Mouse (Mus musculus): Measurements from ENCODE around the gene Rab35.

The Rab35 gene

DNA sequence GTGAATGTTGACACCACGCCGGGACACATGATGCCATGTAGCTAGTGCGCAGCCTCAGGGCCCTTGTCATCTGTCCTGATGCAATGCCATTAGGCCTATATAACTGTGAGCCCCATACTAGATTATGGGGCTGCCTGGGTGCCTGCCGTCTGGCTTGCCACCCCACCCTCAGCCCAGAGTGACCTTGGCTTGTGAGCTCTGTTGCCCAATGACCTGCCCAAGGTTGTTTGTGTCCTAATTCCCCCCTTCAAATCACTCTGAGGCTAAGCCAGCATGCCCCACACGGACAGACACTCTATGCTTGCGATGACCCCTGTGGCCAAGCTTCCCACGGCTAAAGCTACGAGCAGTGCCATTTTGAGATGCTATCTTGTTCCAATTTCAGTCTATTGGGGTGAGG, 18.0 kb downstream of the Rab35 start:
- no peak for DNase-seq (ENCODE audit: low spot score in 2 of 2)

DNA sequence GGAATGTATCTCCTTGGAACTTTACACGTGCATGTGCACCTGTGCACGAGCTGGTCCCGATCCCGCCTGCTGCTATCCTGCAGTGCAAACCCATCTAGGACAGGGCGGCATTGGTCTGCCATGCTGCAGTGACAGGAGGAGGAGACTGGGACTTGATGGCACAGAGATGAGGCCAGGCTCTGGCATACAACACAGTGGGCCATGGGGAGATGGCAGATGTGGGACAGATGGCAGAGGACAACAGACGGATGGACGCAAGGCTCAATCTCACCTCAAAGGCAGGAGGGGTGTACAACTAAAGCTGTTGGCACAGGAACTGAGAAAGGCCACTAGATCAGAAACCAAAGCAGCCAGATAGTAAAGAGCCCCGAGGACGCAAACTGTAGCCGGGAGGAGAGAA, 19.2 kb downstream of the Rab35 start:
- no peak for DNase-seq (ENCODE audit: low spot score in 2 of 2)

DNA sequence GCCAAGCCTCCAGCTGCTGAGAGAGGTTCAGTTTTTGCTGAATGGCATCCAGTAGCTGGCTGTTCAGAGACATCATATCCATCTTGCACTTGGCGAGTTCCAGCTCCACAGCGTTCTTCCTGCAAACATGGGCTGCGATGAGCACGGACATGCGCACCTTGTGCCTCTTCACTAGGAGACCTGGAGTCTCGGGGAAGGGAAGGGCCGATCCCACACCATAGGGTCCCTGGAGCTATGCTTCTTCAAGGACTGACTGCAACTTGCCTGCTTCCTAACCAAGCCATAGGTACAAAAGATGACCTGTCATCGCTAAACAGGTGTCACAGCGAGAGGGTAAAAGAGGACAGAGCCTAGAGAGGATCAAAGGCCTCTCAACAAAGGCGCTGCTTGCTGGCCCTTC, 20.1 kb downstream of the Rab35 start:
- no peak for DNase-seq (ENCODE audit: low spot score in 2 of 2)

DNA sequence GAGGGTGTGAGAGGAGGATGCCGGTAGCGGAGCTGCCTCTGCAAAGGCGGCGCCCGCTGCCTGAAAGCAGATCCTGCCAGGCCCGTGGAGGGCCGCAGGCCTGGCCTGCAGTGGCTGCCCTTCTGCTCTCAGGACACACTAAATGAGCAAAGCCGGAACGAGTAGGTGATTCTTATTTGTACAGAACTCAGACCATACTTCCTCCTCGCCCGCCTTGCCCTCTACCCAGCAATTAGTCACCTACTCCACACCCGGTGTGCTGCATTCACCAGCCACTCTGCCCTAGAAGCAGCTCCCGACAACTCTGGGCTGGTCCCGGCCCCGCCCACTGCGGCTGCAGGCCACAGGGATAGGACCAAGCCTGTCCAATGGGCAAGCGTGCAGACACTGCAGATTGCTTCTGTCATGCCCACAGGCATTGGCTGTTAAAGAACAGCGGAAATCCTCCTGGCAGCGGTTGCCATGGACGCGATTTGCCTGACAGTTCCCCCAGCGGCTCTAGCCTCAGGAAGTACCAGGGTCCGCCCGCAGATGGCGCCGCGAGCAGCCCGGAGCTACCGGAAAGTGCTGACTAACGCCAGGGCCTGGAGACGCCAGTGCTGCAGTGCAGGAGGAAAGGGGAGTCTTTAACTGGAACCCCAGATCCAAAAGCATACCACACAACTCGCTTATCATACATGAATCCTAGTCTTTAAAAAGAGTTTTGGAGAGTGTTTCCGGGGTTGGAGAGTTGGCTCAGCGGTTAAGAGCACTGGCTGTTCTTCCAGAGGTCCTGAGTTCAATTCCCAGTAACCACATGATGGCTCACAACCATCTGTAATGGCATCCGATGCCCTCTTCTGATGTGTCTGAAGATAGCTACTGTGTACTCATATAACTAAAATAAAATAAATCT, 21.2 kb downstream of the Rab35 start:
- peak; percentile 99 to 100 for DNase-seq (ENCODE audit: low spot score in 2 of 2)

DNA sequence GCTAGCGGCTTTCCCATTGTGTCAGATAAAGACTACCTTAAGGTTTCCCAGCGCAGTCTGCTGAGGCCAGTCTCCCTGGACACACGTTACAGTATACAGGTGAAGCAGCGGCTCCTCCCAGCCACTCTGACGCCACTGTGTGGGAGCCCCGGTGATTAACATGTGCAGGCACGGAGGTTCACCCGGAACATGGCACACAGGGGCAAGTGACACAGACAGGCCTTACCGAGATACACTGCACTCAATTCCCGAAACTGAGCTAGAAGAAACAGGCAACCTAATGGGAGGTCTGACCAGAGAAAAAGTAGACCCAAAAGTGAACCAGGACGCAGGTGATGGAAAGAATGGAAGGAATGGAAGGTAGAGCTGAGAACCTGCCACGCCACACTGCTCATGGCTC, 22.1 kb downstream of the Rab35 start:
- DNase-seq (ENCODE audit: low spot score in 2 of 2), result no peak

DNA sequence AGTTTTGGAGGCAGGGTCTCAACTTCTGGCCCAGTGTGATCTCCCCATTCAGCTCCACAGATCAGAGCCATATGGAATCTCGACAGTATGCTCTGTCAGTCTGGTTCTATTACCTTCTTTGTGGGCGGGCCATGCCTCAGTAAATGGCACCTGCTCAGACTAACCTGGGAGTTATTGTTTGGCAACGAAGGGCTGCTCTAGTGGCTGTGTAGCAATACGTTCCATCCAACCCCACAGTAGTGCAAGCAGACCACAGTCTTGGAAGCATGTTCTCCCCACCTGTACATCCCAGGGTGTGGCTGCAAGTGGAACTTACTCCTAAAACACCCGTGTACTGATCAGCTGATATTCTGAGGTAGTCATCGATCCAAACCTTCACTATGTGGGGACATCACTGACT, 25.0 kb downstream of the Rab35 start:
- DNase-seq (ENCODE audit: low spot score in 2 of 2), result no peak

DNA sequence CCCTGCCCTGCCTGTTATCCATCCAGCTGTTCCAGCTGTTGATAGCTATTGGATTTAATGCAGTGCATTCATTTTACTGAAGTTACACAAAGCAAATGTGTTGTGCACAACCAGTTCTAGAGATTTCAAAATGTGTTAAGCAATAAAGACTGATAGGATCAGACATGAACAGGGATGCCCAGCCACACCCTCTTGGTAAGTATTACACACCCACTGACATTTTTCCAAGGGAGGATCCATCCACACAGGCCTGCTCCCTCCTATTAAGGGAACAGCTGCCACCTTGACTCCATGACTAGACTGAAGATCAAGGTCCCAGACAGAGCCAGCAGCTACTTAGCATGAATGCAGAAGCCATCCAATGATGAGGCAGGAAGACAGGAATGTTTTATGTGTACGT, 25.5 kb downstream of the Rab35 start:
- no peak for DNase-seq (ENCODE audit: low spot score in 2 of 2)

DNA sequence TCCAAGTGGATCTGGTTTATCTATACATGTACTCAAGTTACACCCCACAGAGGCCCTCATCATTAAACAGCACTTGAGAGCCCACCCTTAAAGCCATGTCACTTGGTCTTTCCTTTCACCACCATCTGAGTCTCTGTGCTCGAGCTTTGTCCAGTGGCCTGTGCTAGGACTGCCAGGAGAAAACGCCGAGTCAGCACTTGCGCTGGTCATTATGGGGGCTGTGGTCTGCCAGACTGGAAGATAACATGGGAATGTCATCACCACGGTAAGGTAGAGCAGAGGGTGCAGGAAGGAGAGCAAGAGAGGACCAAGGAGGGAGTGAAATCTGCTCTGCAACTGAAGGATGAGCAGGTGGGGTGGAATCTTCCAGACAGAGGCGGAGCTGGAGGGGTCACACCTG, 26.6 kb downstream of the Rab35 start:
- no peak for DNase-seq (ENCODE audit: low spot score in 2 of 2)

DNA sequence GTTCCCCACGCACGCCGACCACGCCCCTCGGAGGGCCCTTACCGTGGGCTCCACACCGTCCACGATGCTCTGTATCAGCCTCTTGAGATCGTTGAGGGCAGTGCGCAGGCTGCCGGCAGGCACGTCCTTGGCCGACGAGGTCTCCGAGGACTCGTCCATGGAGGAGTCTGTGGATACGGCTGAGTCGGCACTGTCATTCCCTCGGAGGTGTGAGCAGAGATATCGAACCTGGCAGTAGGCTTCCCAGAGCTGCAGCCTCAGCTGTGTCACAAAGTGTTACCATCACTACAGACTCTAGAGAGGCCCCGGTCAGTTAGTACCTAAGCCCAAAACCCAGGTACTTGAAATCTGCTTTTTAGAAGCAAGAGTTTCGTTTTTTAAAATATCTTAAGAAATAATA, 30.9 kb downstream of the Rab35 start:
- DNase-seq (ENCODE audit: low spot score in 2 of 2), result no peak

DNA sequence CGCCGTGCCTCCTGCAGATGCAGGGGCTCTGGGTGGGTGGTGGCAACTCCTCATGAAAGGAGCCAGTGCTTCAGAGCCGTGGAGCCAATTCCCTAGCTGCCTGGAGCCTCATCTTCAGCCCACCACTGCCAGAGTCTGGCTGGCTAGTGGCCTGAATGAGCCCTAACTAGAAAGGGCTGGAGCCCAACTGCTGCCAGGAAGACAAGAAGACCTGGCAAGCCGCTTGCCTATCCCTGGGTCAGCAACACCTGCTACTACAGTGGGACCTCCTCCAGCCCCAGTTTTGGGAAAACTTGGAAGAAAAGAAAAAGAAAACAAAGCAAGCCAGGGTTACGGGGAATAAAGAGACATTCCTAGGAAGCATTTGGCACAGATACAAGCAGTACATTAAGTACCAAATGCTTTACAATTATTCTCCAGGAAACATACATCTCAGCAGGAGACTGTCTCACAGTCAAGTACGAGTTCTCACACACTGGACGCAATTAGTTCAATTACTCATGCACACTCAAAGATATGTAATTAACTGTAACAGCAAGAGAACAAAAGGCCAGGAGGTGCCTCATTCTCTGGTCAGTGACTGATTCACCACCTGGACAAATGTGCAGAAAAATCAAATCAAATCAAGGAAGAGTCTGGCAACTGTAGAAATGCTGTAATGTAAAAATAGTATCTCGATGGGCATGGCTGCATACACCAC, 34.8 kb downstream of the Rab35 start:
- DNase-seq (ENCODE audit: low spot score in 2 of 2), result no peak

DNA sequence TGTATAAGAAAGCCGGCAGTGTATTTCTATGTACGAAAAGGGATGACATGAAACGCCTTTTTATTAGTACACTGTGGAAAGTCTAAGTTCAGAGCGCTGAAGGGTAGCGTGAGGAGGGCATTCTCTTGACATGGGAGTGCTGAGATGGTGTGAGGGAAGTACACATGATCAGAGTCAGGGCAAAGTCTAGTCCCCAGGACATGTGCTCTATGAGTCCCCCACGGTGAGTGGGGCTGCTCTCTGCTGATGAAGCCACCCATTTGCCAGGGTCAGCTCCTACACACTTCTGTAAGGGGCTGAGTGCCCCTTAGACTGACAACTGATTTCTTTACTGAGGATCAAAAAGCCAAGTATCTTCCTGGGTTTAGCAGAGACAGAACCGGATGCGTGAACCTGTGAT, 35.5 kb downstream of the Rab35 start:
- DNase-seq (ENCODE audit: low spot score in 2 of 2), result no peak

DNA sequence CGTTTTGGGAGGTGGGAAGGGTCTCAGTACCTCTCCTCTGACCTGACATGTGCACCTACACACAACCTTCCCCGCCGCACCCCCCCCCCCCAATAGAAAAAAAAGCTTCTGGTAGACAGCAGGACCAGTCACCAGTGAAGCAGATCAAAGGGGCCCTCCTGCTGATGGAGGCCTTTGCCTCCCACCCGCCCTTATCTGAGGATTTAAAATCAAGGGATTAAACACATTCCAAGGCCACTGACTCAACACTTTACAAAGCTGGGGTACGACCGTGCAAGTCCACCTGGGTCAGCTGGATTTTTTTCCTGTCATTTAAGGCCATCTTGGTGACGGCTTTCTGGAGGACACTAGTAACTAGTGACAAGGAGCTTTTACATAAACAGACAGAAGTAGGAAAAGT, 36.2 kb downstream of the Rab35 start:
- no peak for DNase-seq (ENCODE audit: low spot score in 2 of 2)

DNA sequence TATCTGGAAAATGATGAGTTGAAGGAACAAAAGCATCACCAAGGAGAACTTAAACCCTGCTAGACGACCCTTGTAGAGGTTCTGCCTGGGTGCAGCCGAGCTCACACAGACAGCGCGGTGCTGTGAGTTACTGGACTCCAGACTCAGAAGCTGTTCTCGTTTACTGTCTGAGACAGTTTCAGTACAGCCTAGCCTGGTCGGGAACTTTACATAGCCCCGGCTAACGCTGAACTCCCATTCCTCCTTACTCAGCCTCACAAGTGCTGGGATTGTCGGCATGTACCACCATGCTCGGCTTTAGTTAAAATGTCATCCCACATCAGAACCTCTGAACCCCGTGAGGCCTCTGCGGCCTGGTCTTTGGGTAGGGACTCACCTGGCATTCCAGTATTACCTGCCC, 37.3 kb downstream of the Rab35 start:
- no peak for DNase-seq (ENCODE audit: low spot score in 2 of 2)

DNA sequence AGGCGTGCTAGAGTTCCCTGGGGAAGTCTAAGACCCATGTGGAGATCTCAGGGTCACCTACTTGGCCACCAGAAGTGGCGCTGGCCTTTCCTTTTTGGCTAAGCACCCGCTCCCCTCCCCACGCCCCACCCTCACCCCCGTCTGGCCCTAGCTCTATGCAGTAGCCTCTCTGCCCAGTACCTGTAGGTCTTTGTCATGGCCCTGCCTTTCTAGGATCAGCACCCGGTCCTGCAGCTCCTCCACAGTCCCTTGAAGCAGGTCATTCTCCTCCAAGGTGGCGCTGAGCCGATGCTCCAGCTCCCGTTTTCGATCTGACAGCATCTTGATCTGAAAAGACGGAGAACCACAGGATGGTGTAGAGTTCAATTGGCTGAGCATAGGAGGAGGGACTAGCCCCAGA, 38.3 kb downstream of the Rab35 start:
- no peak for DNase-seq (ENCODE audit: low spot score in 2 of 2)

DNA sequence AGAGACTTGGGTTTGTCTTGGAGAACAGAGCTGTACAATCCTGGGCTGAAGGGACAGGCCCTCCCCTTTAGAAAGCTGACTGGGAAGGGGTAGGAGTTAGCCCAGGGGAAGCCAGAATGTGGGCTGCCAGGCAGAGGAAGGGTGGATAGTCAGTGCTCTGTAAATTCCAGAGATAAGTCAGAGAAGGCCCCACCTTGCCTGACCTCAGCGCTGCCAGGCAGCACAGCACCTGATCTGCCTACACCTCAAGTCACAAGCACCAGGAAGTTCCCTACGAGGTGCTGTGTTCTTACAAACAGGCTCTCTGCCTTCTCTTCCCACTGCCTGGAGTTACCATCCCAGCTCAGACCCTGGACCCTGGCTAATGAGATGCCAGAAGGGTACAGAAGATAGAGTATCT, 38.7 kb downstream of the Rab35 start:
- DNase-seq (ENCODE audit: low spot score in 2 of 2), result no peak

DNA sequence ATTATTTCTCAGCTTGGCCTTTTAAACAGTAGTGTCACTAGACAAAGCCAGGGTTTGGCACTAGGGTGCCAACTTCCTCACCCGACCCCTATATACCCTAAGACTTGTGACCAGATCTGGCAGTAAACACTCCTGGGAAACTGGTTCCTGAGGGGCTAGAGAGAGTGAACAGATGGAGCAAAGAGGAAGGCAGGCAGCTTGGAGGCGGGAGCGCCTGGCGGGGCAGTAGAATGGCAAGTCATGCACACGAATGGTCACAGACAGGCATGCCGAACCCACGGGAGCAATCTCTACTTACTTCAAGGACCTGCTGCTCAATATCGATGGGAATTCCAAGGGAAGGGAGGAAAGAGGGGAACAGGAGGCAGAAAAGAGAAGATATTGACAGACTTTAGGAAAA, 40.1 kb downstream of the Rab35 start:
- DNase-seq (ENCODE audit: low spot score in 2 of 2), result no peak

DNA sequence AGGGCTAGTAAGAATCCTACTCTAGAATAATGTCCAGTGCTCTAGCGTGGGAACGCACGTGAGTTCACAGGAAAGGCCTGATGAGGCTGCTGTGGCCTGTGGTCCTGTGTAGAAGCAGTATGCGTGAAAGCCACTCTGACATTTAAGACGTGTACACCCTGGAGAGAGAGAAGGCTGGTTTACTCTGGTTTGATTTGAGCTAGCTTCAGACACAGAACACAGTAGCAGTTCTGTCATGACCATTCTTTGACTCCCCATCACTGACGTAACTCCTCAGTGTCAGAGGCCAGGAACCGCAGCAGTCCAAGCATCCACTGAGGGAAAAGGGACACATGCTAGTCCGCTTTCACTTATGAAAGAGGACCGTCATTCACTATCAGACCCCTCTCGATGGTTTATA, 53.4 kb downstream of the Rab35 start:
- DNase-seq (ENCODE audit: low spot score in 2 of 2), result no peak

DNA sequence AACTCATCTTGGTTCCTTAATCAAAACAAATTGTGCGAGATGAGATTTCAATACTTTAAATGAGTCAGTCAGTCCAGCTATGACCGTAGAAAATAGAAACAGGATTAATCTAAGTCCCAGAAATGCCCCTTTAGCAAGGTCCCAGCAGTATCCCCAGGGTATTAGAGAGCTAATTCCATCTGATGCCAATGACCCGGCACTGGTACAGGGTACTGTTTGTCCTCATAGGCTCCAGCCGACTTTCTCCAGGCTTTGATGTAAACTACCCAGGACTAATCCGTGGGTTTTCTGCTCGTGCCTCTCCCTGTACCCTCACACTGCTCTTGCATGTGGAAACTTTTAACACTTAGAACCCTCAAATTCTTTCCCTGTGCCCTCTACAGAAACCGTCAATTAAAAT, 55.0 kb downstream of the Rab35 start:
- no peak for DNase-seq (ENCODE audit: low spot score in 2 of 2)

DNA sequence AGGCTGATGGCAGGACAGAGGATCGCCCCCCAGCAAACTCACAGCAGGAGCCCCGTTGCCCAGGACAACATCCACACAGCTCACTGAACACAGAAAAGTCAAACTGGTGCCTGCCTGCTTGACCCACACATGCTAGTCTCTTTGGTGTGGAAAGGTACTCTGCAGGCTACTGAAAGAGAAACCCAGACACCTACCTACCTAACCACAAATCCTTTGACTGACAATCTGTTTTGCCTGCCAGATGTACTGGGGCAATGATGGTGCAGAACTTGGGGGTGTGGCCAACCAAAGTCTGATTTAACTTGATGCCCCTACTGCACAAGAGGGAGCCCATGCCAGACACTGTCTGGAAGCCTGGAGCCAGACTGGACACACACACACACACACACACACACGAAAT, 61.6 kb downstream of the Rab35 start:
- DNase-seq (ENCODE audit: low spot score in 2 of 2), result no peak

DNA sequence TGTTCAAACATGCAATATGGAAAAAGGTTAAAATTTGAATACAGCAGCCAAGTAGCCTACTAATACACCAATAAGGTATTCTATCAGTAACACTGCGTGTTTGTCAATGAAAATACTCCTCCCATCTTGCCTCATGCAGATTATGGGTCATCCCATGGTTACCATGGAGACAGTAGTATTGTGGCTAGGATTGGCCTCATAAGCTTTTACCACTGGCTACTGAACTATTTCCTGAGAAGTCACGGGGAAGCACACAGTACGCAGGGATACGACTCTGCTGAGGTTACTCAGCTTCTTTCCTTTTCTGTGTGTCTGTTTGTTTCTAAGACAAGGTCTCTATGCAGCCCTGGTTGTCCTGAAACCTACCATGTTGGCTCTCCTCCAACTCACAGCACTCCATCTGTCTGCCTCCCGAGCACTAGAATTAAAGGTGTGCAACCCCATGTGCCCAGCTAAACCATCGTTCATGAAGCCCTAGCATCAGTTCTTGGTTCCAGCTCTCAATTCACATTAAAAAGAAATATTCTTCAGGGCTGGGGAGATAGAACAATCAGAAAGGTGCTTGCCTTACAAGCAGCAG, 63.6 kb downstream of the Rab35 start:
- DNase-seq (ENCODE audit: low spot score in 2 of 2), result no peak

DNA sequence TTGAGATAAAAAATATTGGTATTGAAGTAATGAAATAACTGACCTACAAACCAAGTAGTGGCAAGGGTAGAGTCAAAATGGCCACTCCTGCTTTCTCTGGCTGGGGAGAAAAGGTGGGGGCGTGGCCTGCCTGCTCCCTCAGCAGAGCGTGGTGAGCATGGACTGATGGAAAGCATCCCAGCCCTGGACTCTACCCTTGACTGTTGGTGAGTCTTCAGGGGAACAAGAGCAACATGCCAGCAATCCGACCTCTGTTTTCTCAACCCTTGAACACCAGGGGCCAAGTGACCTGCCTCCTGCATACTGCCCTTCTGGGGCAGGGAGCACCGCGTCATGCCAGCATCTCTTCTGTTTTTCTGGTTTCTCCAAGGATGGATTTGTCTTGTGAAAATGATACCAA, 65.1 kb downstream of the Rab35 start:
- no peak for DNase-seq (ENCODE audit: low spot score in 2 of 2)
